Mouse (Mus musculus) neutrophil, adult 59 days (primary cell): ENCODE measurements around the gene Gm4133. TPM values are rescaled to one million over a fixed set of nuclear protein-coding genes. Genes with fewer than 3 reads are reported as not detected.

ENCODE experiments used
- total RNA-seq, 2 experiments: library from RNA; stranded (reverse); gene quantifications; 1 replicate in 1 of 2; 2 replicates in 1 of 2; pipeline ENCODE4 v1.2.4; 2023

Gene Gm4133
- total RNA-seq = not detected

GRCm38 (mm10) chr7:20333965-20334364 lies at the start of gene Gm4133:
Gene Gm4133 (minus strand): TSS chr7:20334065.

DNA sequence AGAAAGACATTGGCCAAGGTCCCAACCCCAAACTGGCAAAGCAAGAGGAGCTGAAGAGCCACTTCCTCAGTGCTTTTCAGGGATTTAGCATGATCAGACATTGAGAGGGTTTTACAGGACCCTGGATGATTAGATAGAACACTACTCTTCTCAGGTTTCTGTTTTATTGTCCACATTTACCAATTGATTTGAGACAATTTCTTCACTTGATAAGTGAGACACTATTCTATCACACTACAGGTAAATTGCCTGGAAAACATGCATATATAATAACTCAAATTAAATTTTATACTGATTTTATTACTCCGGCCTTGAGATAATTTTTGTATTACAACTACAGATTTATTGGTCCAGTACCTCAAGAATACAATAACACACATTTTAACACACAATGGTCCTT lies 41.4 kb upstream of the Gm4133 start, which contains the start of gene Gm5728:
TSS of gene Gm5728 (minus strand) at position 101 of the 400 bp plus-strand sequence.

Other genes starting within 250 kb of the Gm4133 start
- gene Vmn1r91, start 234.4 kb downstream of the Gm4133 start, total RNA-seq = not detected
- not detected for gene Gm16442, start 211.5 kb downstream of the Gm4133 start, total RNA-seq
- gene Vmn1r93, start 195.0 kb downstream of the Gm4133 start, total RNA-seq = not detected
- not detected for gene Vmn1r94, start 165.7 kb downstream of the Gm4133 start, total RNA-seq
- gene Vmn1r95, start 140.4 kb downstream of the Gm4133 start, total RNA-seq = not detected
- gene Gm6164, start 128.5 kb downstream of the Gm4133 start, total RNA-seq = not detected
- not detected for gene Gm4498, start 100.2 kb downstream of the Gm4133 start, total RNA-seq
- not detected for gene Gm5890, start 71.2 kb downstream of the Gm4133 start, total RNA-seq
- not detected for gene Gm5728, start 41.3 kb upstream of the Gm4133 start, total RNA-seq
- gene Vmn1r100, start 83.9 kb upstream of the Gm4133 start, total RNA-seq = not detected
- not detected for gene Vmn1r101, start 108.5 kb upstream of the Gm4133 start, total RNA-seq
- not detected for gene Gm10670, start 140.9 kb upstream of the Gm4133 start, total RNA-seq
- gene Vmn1r103, start 176.5 kb upstream of the Gm4133 start, total RNA-seq = not detected
- gene Vmn1r104, start 199.8 kb upstream of the Gm4133 start, total RNA-seq = not detected
- not detected for gene Gm5726, start 211.7 kb upstream of the Gm4133 start, total RNA-seq
- not detected for gene Gm4141, start 242.2 kb upstream of the Gm4133 start, total RNA-seq